Mouse (Mus musculus) adrenal gland (tissue): Measurements from ENCODE around the gene Lipo4.
"Not testable (repeated sequence)": the region's sequence is repeated elsewhere in the genome, so short reads cannot be mapped to it uniquely, and the experiment has no call there.

Experiments used
- intact Hi-C: fragments of 180-260 bp; cut with DNase I; formaldehyde crosslinking; loops from one replicate; pipeline ENCODE4 v1.15.1; 2025
- long read RNA-seq, 2 experiments: library from polyadenylated mRNA; unstranded; transcript quantifications; one replicate each; pipeline ENCODE4 v2.0.0; 2020; ENCODE audit warnings: borderline replicate concordance in 1 of 2; ENCODE audit not compliant: insufficient replicate concordance in 1 of 2

Gene Lipo4
- long read RNA-seq, experiment 1, result 0 reads
- long read RNA-seq, experiment 2, result 0 reads

- intact Hi-C loops, result no loop called here
These were observed at the start of gene Lipo4 for GRCm38 (mm10) chr19:33517680-33518079. Lipo4 (minus strand) TSS chr19:33517780.

- intact Hi-C loops, result not testable (repeated sequence)
These were observed 61.2 kb downstream of the Lipo4 start for GRCm38 (mm10) chr19:33456426-33456825.

GRCm38 (mm10) chr19:33453725-33454124 lies 63.9 kb downstream of the Lipo4 start:
- intact Hi-C loops, result no loop called here
